Mouse (Mus musculus): ENCODE measurements around the gene Egfl8. TPM values are rescaled to one million over a fixed set of nuclear protein-coding genes. Genes with fewer than 3 reads are reported as not detected.
A peak's percentile ranks its signal among the peaks of the same experiment; 100 is the strongest.

The Egfl8 gene
- total RNA-seq, 2 experiments from 2014 or later, result 6.1 to 9.9 TPM

DNA sequence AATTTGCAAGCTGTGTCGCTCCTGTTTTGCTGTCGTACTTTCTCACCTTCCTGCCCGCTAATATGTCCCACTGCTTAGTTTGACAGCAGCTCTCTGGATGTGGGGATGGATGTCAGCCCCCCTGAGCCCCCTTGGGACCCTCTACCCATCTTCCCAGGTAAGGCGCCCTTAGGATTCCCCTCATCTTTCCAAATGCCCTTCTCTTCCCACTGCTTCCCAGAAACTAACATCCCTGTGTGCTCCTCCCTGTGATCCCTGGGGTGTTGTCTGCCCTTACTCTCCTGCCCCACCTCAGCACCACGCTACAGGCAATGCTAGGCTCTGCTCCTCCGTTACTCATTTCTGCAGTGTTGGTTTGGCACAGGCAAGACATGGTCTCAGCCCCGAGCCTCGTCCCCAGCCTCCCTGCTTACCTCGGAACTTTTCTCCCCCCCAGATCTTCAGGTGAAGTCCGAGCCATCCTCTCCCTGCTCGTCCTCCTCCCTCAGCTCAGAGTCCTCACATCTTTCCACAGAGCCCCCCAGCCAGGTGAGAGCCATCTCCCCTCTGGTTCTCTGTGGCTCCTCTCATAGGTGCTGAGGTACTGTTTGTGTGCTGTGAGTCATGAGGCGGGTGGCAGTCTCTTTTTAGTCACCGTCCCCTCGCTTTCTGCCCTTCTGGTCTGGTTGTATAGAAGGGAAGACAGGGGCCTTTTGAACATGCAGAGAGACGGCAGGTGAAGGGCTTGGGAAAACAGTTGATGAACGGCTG lies 32.5 kb upstream of the Egfl8 start:
- no peak for DNase-seq

DNA sequence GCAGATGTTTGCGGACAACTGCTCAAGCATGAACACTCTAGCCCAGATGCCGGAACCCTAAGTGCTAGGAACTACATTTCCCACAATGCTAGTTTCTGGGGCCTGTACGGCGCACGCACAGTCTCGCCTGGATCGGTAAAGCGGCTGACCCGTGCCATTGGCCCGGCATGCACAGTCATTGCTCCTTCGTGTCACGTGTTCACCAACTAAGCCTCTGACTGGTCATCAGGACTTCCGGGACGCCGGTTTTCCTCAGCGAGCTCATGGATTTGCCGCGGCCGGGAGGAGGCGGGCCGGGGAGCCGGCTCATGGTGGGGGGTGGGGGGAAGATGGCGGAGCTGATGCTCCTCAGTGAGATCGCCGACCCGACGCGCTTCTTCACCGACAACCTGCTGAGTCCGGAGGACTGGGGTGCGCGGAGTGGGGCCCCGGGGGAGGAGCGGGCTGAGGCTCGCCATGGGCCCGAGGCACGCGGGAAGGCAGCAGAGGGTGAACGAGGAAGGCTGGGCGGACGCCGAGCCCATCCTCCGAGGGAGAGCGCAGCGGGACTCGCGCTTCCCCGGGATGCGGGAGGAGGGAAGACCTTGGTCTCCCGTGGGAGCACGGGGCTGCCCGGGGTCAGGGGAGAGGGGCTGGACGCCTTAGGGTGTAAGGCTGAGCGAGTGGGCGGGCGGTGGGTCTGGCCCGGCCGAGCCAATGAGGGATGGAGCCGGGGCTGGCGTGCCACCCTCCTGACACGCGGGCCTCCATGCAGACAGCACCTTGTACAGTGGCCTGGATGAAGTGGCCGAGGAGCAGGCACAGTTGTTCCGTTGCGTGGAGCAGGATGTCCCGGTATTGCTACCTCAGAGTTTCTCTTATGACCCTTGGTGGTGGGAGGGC lies 31.4 kb upstream of the Egfl8 start, which contains the start of gene Atf6b:
Atf6b (plus strand) TSS at position 241 of the 882 bp plus-strand sequence.
- DNase-seq, result peak; percentile 95

DNA sequence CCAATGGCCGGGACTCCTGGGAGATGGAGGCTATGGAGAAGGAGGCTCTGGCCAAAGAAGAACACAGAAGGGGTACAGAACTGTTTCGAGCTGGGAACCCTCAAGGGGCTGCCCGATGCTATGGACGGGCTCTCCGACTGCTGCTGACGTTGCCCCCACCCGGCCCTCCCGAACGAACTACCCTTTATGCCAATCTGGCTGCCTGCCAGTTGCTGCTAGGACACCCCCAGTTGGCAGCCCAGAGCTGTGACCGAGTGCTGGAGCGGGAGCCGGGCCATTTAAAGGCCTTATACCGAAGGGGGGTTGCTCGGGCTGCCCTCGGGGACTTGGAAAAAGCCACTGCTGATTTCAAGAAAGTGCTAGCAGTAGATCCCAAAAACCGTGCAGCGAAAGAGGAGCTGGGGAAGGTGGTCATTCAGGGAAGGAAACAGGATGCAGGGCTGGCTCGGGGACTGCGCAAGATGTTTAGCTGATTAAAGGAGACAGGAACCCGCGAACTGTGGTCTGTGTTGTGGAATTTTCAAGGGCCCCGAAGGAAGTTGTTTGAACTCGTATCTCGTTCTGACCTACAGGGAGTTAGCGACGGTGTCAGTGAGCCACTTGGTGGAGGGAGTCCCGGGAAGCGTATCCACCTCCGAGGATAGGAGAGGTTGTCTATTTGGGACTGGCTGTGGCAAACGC lies 30.2 kb upstream of the Egfl8 start:
- peak; percentile 38 for DNase-seq

DNA sequence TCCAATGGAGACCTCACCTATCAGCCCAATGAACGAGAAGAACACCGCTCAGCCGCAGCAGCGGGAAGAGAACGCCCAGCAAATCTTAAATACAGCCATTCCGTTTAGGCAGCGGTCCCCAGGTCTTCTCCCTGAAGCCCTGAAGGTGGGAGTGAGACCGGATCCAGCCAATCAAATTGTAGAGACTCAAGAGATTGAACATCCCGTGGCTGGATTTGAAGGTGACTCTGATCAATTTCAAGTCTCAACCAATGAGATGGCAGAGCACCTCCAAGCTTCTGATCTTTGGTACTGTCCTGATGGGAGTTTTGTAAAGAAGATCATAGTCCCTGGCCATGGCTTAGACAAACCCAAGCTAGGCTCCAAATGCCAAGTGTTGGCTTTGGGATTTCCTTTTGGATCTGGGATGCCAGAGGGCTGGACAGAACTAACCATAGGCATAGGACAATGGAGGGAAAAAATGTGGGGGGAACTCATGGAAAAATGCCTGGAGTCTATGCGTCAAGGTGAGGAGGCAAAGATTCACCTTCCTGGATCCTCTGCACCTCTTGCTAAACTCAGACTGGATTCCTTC lies 29.6 kb upstream of the Egfl8 start:
- DNase-seq, result no peak

DNA sequence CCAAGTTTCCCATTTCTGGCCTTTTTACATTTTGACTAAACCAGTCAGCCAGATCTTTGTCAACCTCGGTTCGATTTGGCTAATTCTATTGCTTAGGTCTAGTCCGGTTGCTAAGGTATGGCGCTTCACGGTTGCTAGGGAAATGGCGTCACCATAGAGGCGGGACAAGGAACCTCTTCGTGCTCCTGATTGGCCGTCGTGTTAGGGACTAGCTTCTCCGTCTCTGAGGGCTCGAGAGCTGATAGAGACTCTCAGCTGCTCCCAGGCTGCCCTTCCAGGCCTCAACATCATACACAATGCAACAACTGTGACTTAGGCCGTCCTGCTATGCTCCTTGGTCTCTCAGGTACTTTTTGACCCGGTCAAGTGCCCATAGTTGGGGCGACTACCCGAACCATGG lies 28.8 kb upstream of the Egfl8 start, which contains the start of gene Fkbpl:
Fkbpl (plus strand) TSS at position 157 of the 400 bp plus-strand sequence.
- peak; percentile 96 for DNase-seq

DNA sequence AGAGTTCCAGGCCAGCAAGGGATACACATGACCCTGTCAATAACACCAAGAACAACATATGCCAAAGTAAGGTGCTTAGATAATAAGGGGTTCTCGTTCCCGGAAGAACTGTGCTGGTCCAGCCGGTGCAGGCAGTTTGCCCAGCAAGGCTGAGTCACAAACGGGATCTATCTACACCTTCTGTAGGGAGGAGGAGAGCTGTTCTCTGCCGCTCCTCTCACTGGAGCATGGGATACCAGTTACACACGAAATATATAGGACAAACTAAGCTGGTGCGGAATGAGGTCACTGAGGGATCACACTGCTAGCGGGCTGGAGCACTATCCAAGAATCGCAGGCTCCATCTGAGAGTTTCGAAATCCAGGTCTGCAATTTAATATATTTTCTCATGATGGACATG lies 28.2 kb upstream of the Egfl8 start:
- DNase-seq, result peak; percentile 51

DNA sequence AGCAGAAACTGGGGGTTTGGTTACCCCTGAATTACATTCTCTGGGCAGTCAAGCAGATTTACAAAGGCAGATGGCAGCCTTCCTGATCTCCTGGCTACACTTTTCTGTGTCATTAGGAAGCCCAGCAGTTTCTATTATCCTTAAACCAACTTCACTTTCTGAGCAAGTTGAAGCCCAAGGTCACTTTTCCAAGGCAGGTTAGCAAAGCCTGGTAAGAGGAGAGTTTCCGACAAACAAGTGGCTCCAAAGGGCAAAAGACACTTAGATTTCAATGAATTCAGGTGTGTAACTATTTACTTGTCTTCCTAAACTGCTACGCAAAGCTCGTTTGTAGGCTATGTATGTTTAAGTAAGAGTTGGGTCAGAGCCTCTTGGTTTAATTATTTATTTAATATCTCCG lies 27.6 kb upstream of the Egfl8 start:
- no peak for DNase-seq

DNA sequence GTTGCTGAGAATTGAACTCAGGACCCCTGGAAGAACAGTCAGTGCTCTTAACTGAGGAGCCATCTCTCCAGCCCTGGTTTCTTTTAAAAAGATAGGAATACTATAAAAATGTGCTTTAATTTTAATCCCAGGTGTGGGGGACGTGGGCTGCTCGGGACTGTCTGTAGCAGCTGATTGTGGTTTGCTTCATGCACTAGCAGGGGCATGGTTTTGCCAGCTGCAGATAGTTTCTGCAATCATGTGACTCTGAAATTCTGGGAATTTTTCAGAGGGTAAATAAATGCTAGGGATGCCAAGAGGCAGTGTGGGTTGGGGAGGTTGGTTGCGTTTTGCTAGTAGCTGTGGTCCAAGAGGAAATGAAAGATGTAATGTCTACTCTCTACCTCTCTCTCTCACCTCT lies 26.2 kb upstream of the Egfl8 start:
- no peak for DNase-seq

DNA sequence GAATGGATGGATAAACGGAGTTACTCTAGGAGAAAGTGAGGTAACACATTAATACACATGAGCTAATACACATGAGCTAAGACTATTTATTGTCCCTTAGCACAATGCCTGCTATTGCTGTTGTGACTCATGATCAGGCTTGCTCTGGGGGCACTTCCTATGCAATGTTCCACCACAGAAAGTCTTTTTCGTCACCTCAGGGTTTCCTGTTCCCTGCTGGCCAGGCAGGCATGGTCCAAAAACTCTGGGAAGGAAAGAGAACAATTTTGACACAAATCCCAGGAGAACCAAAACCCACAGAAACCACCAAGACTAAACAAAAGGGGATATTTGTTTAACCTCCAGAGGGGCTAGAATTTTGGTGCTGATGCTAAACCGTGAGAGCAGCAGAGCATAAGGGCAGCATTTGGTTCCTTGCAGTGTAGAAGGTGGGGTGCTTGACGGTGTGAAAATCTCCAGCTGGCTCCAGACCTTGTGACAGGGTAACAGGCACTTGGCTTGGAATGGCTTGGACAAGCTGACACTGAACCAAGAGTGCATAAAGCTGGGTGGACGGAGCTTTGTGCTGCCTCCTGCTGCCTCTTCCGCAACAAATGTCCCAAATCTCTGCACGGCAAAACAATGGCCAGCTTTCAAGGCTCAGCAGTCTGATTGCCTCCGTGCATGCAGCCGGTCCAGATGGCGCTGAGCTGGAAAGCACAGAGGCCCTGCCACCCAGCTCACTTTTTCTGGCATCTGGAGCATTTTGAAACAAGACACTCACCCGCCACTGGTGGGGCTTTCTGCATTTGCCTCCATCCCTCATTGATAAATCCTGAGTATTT lies 25.2 kb upstream of the Egfl8 start:
- peak; percentile 61 for DNase-seq

DNA sequence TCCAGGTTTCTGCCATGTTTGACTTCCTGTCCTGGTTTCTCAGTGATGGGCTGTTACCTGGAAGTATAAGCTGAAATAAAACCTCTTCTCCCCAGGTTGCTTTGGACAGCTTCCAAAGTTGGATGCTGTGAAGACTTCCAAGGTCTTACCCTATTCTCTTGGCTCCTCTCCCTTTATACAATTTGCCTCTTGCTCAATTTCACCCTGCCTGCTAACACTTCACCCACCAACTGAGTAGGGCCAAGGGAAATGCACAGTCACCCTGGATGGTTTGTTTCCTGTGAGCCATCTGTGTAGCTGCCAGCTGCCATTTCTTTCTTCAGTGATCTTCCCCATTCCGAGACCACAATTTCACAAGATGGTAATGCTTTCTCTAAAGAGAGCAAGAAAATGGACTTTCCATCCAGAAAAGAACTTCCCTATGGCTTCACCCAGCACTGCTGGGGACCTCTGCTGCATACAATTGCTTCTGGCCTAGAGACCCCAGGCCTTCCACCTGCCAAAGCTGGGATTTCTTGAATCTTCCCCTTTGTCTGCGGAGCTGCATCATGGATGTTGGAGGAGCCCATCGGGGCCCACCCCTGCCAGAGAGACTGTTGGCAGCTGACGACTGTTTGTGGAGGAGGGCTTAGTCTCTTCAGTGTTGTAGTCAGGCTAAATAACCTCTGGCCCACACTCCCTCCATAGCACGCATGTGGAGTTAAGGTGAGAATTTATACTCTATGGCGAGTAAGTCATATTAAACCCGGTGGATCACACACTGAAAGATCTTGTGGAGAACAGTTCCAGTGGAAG lies 23.9 kb upstream of the Egfl8 start:
- DNase-seq, result peak; percentile 31

DNA sequence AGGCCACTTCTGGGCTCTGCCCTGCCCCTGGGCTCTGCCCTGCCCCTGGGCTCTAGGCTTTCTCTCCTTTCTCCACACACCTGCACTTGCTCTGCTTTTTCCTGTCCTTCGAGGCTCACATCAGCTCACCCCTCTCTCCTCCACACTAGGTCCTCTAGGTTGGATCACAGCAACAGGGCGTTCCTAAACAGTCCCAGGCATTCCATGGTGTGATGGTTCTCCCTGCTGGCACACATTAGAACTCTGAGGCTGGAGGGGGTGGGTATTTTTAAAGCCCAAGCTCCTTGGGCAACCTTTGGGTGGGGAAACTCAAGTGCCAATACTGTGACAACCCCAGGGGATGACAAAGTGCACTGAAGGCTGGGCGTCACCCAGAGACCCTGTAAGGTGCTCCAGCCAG lies 21.7 kb upstream of the Egfl8 start:
- no peak for DNase-seq

DNA sequence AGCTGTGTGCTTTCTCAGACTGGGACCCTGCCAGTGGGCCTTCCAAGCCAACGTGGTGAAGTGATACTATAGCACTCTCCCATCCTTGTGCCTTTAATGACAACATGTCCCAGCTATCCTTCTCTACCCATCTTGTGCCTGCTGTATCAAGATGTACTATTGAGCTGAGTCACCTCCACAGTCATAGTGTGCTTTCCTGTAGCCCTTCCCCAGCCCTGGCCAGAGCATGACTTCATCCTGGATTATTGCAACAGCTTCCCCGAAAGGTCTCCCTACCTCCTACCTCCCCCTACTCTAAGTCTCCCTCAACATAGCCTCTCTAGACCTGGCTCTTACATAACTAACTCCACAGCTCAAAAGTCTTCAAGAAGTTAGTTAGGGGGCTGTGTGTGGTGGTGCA lies 19.9 kb upstream of the Egfl8 start:
- DNase-seq, result no peak

DNA sequence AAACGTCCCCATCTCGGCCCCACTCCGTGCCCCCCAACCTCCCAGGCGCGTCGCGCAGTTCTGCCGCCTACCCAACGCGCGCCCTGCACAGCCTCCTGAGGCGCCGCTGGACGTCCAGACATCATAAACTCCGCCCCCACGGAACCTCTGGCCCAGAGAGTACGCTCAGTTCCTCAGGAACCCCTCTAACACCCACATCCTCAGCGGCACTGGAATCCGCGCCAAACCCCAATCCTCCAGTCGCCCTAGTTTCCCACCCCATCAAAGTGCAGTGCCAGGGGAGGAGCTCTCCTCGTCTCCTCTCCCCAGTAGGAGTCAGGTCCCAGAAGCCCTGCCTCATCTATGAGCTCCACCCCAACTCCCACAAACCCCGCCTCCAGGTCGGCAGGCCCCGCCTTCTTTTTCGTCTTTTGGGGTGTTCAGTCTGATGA lies 16.5 kb upstream of the Egfl8 start:
- DNase-seq, result peak; percentile 81

DNA sequence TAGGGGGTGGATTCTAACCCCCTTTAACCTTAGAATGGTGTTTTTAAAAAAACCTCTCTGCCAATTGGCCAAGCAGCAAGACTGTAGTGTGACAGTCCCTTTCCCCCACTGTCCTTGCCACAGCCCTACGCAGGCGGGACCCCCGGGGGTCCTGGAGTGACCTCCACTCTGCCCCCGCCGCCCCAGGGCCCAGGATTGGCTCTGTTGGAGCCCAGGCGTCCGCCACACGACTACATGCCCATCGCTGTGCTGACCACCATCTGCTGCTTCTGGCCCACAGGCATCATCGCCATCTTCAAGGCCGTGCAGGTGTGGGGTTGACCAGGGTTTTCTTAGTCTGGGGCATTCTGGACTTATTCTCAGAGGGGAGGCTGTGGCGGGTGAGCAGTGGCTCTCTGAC lies 15.9 kb upstream of the Egfl8 start:
- DNase-seq, result no peak

DNA sequence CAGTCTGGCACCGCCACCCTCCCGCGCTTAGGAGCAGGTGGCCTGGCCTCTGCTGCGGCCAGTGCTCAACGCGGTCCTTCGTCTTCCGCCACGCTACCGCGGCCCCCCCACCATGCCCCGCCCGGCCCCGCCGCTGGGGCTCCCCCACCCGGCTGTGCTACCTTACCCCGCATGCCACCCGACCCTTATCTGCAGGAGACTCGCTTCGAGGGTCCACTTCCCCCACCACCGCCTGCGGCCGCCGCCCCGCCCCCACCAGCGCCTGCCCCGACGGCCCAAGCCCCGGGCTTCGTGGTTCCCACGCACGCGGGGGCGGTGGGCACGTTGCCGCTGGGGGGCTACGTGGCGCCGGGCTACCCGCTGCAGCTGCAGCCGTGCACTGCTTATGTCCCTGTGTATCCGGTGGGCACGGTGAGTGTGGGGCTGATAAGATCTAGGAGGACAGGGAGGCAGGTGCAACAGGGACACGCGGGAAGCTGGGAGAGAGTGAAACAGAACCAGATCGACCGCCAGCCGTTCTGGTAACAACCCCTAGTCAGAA lies 15.1 kb upstream of the Egfl8 start:
- DNase-seq, result no peak

DNA sequence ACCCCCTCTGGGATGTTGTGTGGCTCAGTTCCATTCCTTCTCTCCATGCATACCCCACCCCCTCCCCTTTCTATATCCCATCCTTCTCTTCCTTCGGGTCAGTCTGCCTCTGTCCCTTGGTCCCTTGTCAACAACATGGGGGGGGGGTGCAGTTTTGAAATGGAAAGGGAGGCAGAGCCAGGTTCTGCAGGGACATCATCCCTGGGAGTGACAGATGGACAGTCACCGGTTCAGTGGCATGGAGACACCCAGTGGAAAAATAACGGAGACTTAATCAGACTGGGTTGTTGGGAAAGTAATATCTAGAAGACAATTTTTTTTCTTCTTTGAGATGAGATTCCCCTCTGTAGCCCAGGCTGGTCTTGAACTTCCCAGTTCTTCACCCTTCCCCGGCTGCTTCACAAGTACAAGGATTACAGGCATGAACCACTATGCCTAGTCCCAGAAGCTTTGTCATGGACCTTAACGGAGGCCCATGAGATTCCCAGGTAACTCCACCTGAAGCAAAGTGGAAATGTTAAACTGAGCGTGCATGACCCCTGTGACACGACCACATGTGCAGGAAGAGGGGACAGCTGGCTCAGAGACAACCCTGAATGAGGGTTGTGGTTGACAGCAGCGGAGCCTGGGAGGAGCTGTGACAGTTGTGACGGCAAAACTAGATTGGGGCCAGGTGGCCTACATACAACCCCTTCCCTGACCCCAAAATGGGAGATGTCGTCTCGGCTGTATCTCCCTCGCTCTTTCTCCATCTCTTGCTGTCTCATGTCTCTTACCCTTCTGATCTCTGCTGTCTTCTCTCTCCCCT lies 14.2 kb upstream of the Egfl8 start:
- no peak for DNase-seq

DNA sequence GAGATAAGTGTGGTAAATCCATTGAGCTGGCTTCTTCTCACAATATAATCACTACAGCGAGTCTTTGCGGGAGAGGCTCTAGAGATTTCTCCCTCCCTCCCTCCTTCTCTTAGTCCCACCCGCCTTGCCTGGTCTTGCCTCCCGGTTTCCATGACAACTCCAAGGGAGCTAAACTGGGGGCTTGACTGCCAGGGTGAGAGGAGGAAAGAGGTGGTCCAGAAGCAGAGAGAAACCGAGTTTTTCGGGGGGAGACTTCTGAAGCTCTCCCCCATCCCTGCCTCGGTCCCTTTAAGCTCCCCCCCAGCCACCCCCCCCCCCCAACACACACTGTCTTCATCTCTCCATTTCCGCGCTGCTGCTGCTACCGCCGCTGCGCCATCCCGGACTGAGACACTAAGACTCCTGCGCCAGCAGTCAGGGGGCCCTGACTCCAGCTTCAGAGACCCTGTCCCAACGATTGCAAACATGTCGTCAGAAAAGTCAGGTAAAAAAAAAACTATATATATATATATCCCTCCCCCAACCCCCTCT lies 13.5 kb upstream of the Egfl8 start, which contains the start of gene Prrt1:
Prrt1 (plus strand) TSS at position 313 of the 531 bp plus-strand sequence.
- DNase-seq, result no peak

DNA sequence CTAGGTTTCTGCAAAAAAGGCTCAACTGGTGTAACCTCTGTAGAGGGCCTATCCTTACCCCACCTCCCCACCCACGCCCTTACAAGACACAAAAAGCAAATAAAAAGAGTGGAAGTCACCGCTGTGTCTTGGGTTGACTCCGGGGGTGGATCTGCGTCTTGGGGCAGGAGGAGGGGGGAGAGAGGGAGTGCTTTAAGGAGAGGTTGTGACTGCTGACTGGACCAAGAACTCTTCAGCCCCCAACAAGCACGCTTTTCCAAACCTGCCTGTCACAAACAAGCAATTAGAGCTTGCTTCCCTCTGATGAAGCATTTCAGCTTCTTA lies 12.8 kb upstream of the Egfl8 start:
- no peak for DNase-seq
